Mouse (Mus musculus) heart, postnatal 36 days (tissue): ENCODE results near the gene Ndufa7. TPM values are rescaled to one million over a fixed set of nuclear protein-coding genes. Genes with fewer than 3 reads are reported as not detected.
"Not testable (repeated sequence)": the region's sequence is repeated elsewhere in the genome, so short reads cannot be mapped to it uniquely, and the experiment has no call there.

Source experiments
- DNase-seq, 2 experiments: peaks; one replicate each; pipeline ENCODE4 v3.0.0; 2021 to 2022
- intact Hi-C: fragments of 180-260 bp; cut with DNase I; formaldehyde crosslinking; loops from one replicate; pipeline ENCODE4 v1.15.1; 2025
- microRNA-seq, 2 experiments: library from miRNA; unstranded; fragments of <30 nt; microRNA quantifications; one replicate each; pipeline ENCODE4 v1.2.0; 2021; ENCODE audit warnings: borderline number of aligned reads in 2 of 2
- total RNA-seq, 2 experiments: library from RNA; stranded (reverse); gene quantifications; 2 replicates each; pipeline ENCODE4 v1.2.3; 2021

The Ndufa7 gene
- total RNA-seq, 2 experiments from 2014 or later: 648 to 672 TPM

GRCm38 (mm10) chr17:33857816-33858215, 33.4 kb downstream of the Ndufa7 start:
- DNase-seq: no peak
- intact Hi-C loops: no loop called here

GRCm38 (mm10) chr17:33865330-33866030, 41.1 kb downstream of the Ndufa7 start:
- intact Hi-C loops: no loop called here
- DNase-seq: peak; percentile 13 to 37

DNA sequence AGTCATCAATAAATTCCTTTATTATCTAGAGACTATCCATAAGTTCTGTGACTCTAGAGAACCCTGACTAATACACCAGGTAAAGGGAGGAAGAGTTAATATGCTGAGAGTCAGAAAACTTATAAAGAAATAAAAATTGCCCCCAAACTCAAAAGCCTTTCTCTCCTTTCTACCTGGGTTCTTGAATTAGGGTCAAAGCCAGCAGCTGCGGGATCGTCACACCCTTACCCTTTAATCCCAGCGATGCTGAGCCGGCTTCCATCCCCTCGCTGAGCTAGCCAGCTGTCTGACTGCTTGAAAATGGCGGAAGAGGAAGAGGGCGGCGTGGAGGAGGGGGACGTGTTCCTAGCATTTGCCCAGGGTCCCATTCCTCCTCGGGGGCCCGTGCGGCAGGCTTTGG, 49.2 kb downstream of the Ndufa7 start, which contains the start of gene Gm7029:
Gm7029 (plus strand) TSS at position 301 of the 400 bp plus-strand sequence.
- DNase-seq, intact Hi-C loops: not testable (repeated sequence)

- peak in 1 of 2 experiments; percentile 12 for DNase-seq
- intact Hi-C loops: no loop called here
These were observed 50.0 kb downstream of the Ndufa7 start for GRCm38 (mm10) chr17:33874411-33874810.

DNA sequence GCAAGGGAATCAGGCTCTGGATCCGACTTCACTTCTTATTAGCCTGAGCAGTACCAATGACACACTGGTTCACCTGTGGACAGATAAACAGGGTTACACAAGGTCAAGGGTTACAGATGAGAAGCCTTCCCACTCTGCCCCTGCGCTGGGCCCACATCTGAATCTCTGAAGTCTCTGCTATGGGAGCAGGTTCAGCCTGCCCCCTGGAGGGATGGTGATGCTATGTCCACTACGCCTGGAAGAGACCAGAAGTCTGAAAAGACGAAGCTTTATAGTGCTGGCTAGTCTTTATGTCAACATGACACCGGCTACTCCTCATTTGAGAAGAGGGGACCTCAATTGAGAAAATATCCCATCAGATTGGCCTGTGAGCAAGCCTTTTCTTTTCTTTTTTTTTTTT, 51.4 kb downstream of the Ndufa7 start:
- DNase-seq: not testable (repeated sequence)

DNA sequence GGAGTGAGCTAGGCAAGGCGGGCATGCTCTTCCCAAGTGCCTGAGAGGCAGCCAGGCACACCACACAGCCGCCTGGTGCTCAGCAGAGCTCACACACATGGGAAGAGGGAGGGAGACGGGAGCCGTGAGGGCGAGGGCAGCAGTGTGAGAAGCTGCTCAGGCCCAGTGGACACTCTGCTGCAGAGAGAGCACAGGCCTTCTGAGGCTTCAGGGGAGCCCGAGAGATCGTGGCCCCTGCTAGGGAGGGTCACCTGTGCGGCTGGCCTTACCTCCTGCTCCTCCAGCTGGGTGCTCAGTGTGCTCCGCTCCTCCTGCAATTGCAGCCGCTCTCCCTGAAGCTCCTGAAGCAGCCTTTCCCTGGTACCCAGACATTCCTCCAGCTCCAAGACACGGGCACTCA, 59.9 kb downstream of the Ndufa7 start:
- DNase-seq, intact Hi-C loops: not testable (repeated sequence)

More for the DNA sequence above, 51.4 kb downstream of the Ndufa7 start:
- intact Hi-C loops: not testable (repeated sequence)

DNA sequence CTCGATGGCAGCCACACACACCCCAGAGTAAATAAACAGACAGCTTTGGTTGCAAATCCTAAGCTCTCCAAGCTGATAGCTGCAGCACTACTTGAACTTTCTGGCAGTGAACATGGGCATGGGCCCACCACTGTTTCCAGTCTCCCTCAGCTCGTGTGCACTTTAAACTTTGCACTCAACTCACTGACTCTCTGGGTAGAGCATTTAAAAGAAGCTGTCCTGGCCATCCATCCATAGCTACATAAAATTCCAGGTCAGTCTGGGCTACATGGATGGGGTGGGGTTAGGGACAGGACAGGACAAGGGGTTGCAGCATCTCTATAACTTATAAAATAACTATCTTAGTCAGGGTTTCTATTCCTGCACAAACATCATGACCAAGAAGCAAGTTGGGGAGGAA, 63.4 kb downstream of the Ndufa7 start:
- intact Hi-C loops, DNase-seq: not testable (repeated sequence)

Small RNAs within 50 kb of the gene (microRNA-seq; reads per million reads assigned to microRNA genes)
- gene Gm27740: 0 reads per million in 2 experiments

Other genes with a start within 250 kb of the Ndufa7 start
- gene Zfp414, start 195.5 kb upstream of the Ndufa7 start, total RNA-seq: 10 to 100 TPM in 1 of 2 experiments, 1 to 10 TPM in 1; 9.8 to 10.6 TPM
- gene Pram1, start 186.5 kb upstream of the Ndufa7 start, total RNA-seq: under 1 TPM in 1 of 2 experiments, not detected in 1; 0.22 TPM
- gene Hnrnpm, start 137.7 kb upstream of the Ndufa7 start, total RNA-seq: 10 to 100 TPM; 82.5 to 83.7 TPM
- 100 to 1,000 TPM; 141 to 157 TPM for gene March2, start 105.9 kb upstream of the Ndufa7 start, total RNA-seq
- 100 to 1,000 TPM; 269 to 304 TPM for gene Rab11b, start 64.0 kb upstream of the Ndufa7 start, total RNA-seq
- 10 to 100 TPM; 18.2 to 58.8 TPM for gene Angptl4, start 42.7 kb upstream of the Ndufa7 start, total RNA-seq
- 10 to 100 TPM; 55.7 to 81.7 TPM for gene Kank3, start 14.1 kb upstream of the Ndufa7 start, total RNA-seq
- 100 to 1,000 TPM; 764 to 784 TPM for gene Rps28, start within 50 bp of the Ndufa7 start, total RNA-seq
- 10 to 100 TPM; 28.6 to 34.6 TPM for gene Cd320, start 18.5 kb downstream of the Ndufa7 start, total RNA-seq
- not detected for gene Gm7029, start 49.3 kb downstream of the Ndufa7 start, total RNA-seq
- gene Kifc1, start 66.1 kb downstream of the Ndufa7 start, total RNA-seq: 1 to 10 TPM in 1 of 2 experiments, under 1 TPM in 1; 0.87 to 1.5 TPM
- not detected for gene Platr17, start 80.6 kb downstream of the Ndufa7 start, total RNA-seq
- 10 to 100 TPM; 15.7 to 18.0 TPM for gene Daxx, start 84.8 kb downstream of the Ndufa7 start, total RNA-seq
- 100 to 1,000 TPM; 103 to 112 TPM for gene Tapbp, start 91.3 kb downstream of the Ndufa7 start, total RNA-seq
- gene Zbtb22, start 91.3 kb downstream of the Ndufa7 start, total RNA-seq: 10 to 100 TPM; 20.1 to 20.6 TPM
- gene Rgl2, start 105.0 kb downstream of the Ndufa7 start, total RNA-seq: 10 to 100 TPM; 38.7 TPM
- gene Pfdn6, start 115.8 kb downstream of the Ndufa7 start, total RNA-seq: 10 to 100 TPM; 77.0 to 84.7 TPM
- 10 to 100 TPM; 10.1 to 11.5 TPM for gene Wdr46, start 116.1 kb downstream of the Ndufa7 start, total RNA-seq
- gene B3galt4, start 126.9 kb downstream of the Ndufa7 start, total RNA-seq: 1 to 10 TPM; 2.7 to 2.9 TPM
- 10 to 100 TPM; 38.8 to 41.4 TPM for gene Vps52, start 131.2 kb downstream of the Ndufa7 start, total RNA-seq
- gene Rps18, start 131.4 kb downstream of the Ndufa7 start, total RNA-seq: 100 to 1,000 TPM; 411 to 417 TPM
- gene H2-K1, start 175.8 kb downstream of the Ndufa7 start, total RNA-seq: 100 to 1,000 TPM in 1 of 2 experiments, 10 to 100 TPM in 1; 79.0 to 116 TPM
- gene Ring1, start 200.1 kb downstream of the Ndufa7 start, total RNA-seq: 10 to 100 TPM; 14.0 to 15.1 TPM
- gene H2-Ke6, start 203.5 kb downstream of the Ndufa7 start, total RNA-seq: 100 to 1,000 TPM; 107 to 121 TPM
- 10 to 100 TPM; 56.9 to 60.7 TPM for gene Slc39a7, start 207.1 kb downstream of the Ndufa7 start, total RNA-seq
- 10 to 100 TPM; 39.8 to 41.8 TPM for gene Rxrb, start 207.2 kb downstream of the Ndufa7 start, total RNA-seq
- 1 to 10 TPM in 1 of 2 experiments, under 1 TPM in 1; 0.98 to 1.9 TPM for gene Col11a2, start 214.9 kb downstream of the Ndufa7 start, total RNA-seq